Comparison of ENCODE assay signal across 24 mouse cellular contexts in genomic region chr6:91858339-91858738, GRCm38 (mm10). TPM values are rescaled to one million over a fixed set of nuclear protein-coding genes. Genes with fewer than 3 reads are reported as not detected.
A peak's percentile ranks its signal among the peaks of the same experiment; 100 is the strongest.
DNase-seq lines count a peak whose midpoint lies in the region; ATAC-seq and TF ChIP-seq lines count a peak whose summit lies in the region.
"Had no signal": no experiment of that assay in that cellular context is flagged by ENCODE, and none has a peak within 500 bp of the region (broad histone marks: within the 10 kb centered on the region; RNA-seq: fewer than 3 reads in every experiment).

No protein-coding gene starts in this region.

- H3K27ac ChIP-seq in gastrocnemius, adult 2 months = no peak overlapping the region
- H3K27ac ChIP-seq in CH12.LX (ENCODE audit: insufficient read depth, low read depth) = no peak overlapping the region
- no peak overlapping the region for H3K27ac ChIP-seq in midbrain, embryonic 10.5 days (replicated peaks)

- no peaks in the 10 kb centered on the region for H3K36me3 ChIP-seq in CH12.LX (replicated peaks in 1 of 2; ENCODE audit: control insufficient read depth in 1 of 2, insufficient read depth in 1 of 2, low read length in 1 of 2)
- no peaks in the 10 kb centered on the region for H3K36me3 ChIP-seq in myocyte (ENCODE audit: control insufficient read depth, insufficient read depth)
- no peaks in the 10 kb centered on the region for H3K36me3 ChIP-seq in midbrain, embryonic 10.5 days
- H3K36me3 ChIP-seq: G1E had no signal

- TF ChIP-seq EP300 in CH12.LX (IDR thresholded peaks at IDR 0.05; ENCODE audit: low read length) = no peak; the same call in 1 of the 2 replicates

- ATAC-seq in inflammation-experienced regulatory T-cells, adult 6 months = no peak
- ATAC-seq: activated CD4-positive, CD25-positive, alpha-beta regulatory T cell, adult 4 months; CD4-positive, CD25-positive, alpha-beta regulatory T cell, adult 4 months; Patski had no signal

- DNase-seq in gastrocnemius, adult 2 months = no peak
- no peak for DNase-seq in gastrocnemius, adult 8-10 months (ENCODE audit: low spot score in 2 of 2)
- DNase-seq in CH12.LX (ENCODE audit: extremely low read depth) (peak; percentile 66), NIH3T3 (ENCODE audit: low read depth) (peak; percentile 32)
- DNase-seq in cerebellum, postnatal 25 days = no peak
- no peak for DNase-seq in midbrain, embryonic 10.5 days (ENCODE audit: low spot score)
- DNase-seq: adrenal gland, adult 2 months; adrenal gland, adult 8-10 months; adrenal gland, postnatal 10 days; adrenal gland, postnatal 14 days; adrenal gland, postnatal 25 days; adrenal gland, postnatal 36 days; B cell, adult 2 months; cerebellum, adult 11 months; cerebellum, adult 11-12 months; cerebellum, adult 18-20 months; cerebellum, adult 2 months had no signal

- WGBS in midbrain, embryonic 10.5 days = 71% methylated on average over 5 of the region's 5 CpGs

- H3K9ac ChIP-seq in CH12.LX (ENCODE audit: insufficient read depth, low read depth) = peak overlapping the region; percentile 49

- dilution Hi-C loops in CH12.LX (cut with MboI; ENCODE audit: extremely low pct_ligation_motif_present, extremely low pct_unique_long_range_greater_than_20kb, low sequenced_read_pairs) = no loop called here

- peaks cover 2% of the 10 kb centered on the region for H3K9me3 ChIP-seq in CH12.LX (replicated peaks; ENCODE audit: low read length)
- no peaks in the 10 kb centered on the region for H3K9me3 ChIP-seq in midbrain, embryonic 10.5 days (replicated peaks)
- H3K9me3 ChIP-seq: G1E had no signal

- TF ChIP-seq RAD21 in CH12.LX (IDR thresholded peaks at IDR 0.05; ENCODE audit: low read depth, low read length) = no peak

- TF ChIP-seq CTCF in gastrocnemius, adult 2 months (IDR thresholded peaks at IDR 0.05) = no peak
- no peak for TF ChIP-seq CTCF in CH12.LX (conservative IDR thresholded peaks at IDR 0.05 in 1 of 2, IDR thresholded peaks at IDR 0.05 in 1 of 2; ENCODE audit: low read depth in 2 of 2, low read length in 2 of 2)

- H3K79me2 ChIP-seq in CH12.LX (replicated peaks; ENCODE audit: control insufficient read depth, extremely low read depth, insufficient read depth, poor library complexity, severe bottlenecking) (no peaks in the 10 kb centered on the region), myocyte (ENCODE audit: control insufficient read depth, insufficient read depth) (no peaks in the 10 kb centered on the region)

- peaks cover 69% of the 10 kb centered on the region for H3K27me3 ChIP-seq in CH12.LX (replicated peaks)
- peaks cover 25% of the 10 kb centered on the region for H3K27me3 ChIP-seq in myocyte (ENCODE audit: control insufficient read depth, insufficient read depth, insufficient read length)
- 0 out of 2 replicates have a peak, but pooled peaks cover 10% of the 10 kb centered on the region for H3K27me3 ChIP-seq in midbrain, embryonic 10.5 days (ENCODE audit: low read depth, poor library complexity, severe bottlenecking)

- peak overlapping the region; percentile 37 for H3K4me3 ChIP-seq in gastrocnemius, adult 2 months
- H3K4me3 ChIP-seq in CH12.LX (replicated peaks in 1 of 3; ENCODE audit: low read depth in 2 of 3, low read length in 2 of 3, poor library complexity in 1 of 3) = peak overlapping the region in 1 of 3 experiments; percentile 26
- H3K4me3 ChIP-seq in myocyte = no peak overlapping the region
- H3K4me3 ChIP-seq in midbrain, embryonic 10.5 days = no peak overlapping the region

- in situ Hi-C loops in CH12.LX (cut with MboI; ENCODE audit: low pct_ligation_motif_present, low pct_unique_long_range_greater_than_20kb, low sequenced_read_pairs) = loop anchor here (10.0 kb wide), 1 partner anchor 74 kb away; no protein-coding TSS in a partner anchor

- no peak for TF ChIP-seq POLR2A in CH12.LX (IDR thresholded peaks at IDR 0.05; ENCODE audit: low read depth, low read length)
- no peak for TF ChIP-seq POLR2A in myocyte (IDR thresholded peaks at IDR 0.05; ENCODE audit: insufficient read length, low read depth)

- H3ac ChIP-seq in myocyte (ENCODE audit: control insufficient read depth, insufficient read length) = no peak overlapping the region

- H3K4me1 ChIP-seq in CH12.LX (ENCODE audit: control insufficient read depth in 1 of 2, insufficient read depth in 2 of 2) = peaks cover 10 to 19% of the 10 kb centered on the region in 2 experiments
- H3K4me1 ChIP-seq in midbrain, embryonic 10.5 days = no peaks in the 10 kb centered on the region

- intact Hi-C loops in gastrocnemius, adult 2 months (cut with DNase I) = no loop called here

- H3K4me2 ChIP-seq in CH12.LX (ENCODE audit: insufficient read depth, low read depth, poor library complexity, severe bottlenecking) (peak overlapping the region; percentile 90), myocyte (ENCODE audit: low read depth) (peak overlapping the region; percentile 39)

TF ChIP-seq in CH12.LX, 34 proteins besides CTCF, POLR2A, EP300 and RAD21:
- TF ChIP-seq MAZ (IDR thresholded peaks at IDR 0.05; ENCODE audit: low read depth, low read length) (0 out of 2 replicates have a peak, but pooled peaks have one; percentile 41), NRF1 (IDR thresholded peaks at IDR 0.05; ENCODE audit: low read depth, low read length) (no peak), ETS1 (conservative IDR thresholded peaks at IDR 0.05; ENCODE audit: low read depth, low read length) (peak; percentile 82), TBP (conservative IDR thresholded peaks at IDR 0.05; ENCODE audit: low read depth, low read length) (peak; percentile 42; the same call in 1 of the 2 replicates), USF2 (conservative IDR thresholded peaks at IDR 0.05; ENCODE audit: low read depth, low read length) (no peak), MEF2A (IDR thresholded peaks at IDR 0.05; ENCODE audit: borderline replicate concordance, low read depth, low read length) (peak; percentile 77; the same call in 1 of the 2 replicates), IRF4 (IDR thresholded peaks at IDR 0.05; ENCODE audit: low read depth, low read length) (peak; percentile 56; the same call in 1 of the 2 replicates), MXI1 (IDR thresholded peaks at IDR 0.05; ENCODE audit: low read depth, low read length) (no peak), ELF1 (IDR thresholded peaks at IDR 0.05; ENCODE audit: low read depth, low read length) (0 out of 2 replicates have a peak, but pooled peaks have one; percentile 48), BHLHE40 (IDR thresholded peaks at IDR 0.05; ENCODE audit: low read depth, low read length) (peak; percentile 31; the same call in 1 of the 2 replicates), TCF12 (IDR thresholded peaks at IDR 0.05; ENCODE audit: low read depth, low read length) (peak; percentile 39; the same call in 1 of the 2 replicates)
TF ChIP-seq in CH12.LX: peak in this region for 8.

TF ChIP-seq in myocyte, 11 proteins besides CTCF, POLR2A, EP300 and RAD21:
- TF ChIP-seq TCF12 (IDR thresholded peaks at IDR 0.05; ENCODE audit: insufficient read depth, poor library complexity, severe bottlenecking) (no peak), MAX (IDR thresholded peaks at IDR 0.05; ENCODE audit: low read depth) (no peak), SRF (IDR thresholded peaks at IDR 0.05; ENCODE audit: control insufficient read depth, insufficient read length, low read depth) (no peak), E2F4 (IDR thresholded peaks at IDR 0.05; ENCODE audit: insufficient read depth) (no peak), MYOD1 (IDR thresholded peaks at IDR 0.05; ENCODE audit: control insufficient read depth in 1 of 3, insufficient read length in 2 of 3, low read depth in 2 of 3) (no peak), TCF3 (IDR thresholded peaks at IDR 0.05; ENCODE audit: insufficient read length, low read depth) (no peak), USF1 (IDR thresholded peaks at IDR 0.05; ENCODE audit: low read depth) (no peak), MYOG (IDR thresholded peaks at IDR 0.05; ENCODE audit: control insufficient read depth in 1 of 3, insufficient read depth in 1 of 3, insufficient read length in 2 of 3, low read depth in 2 of 3) (no peak), CEBPB (IDR thresholded peaks at IDR 0.05; ENCODE audit: insufficient read depth, poor library complexity, severe bottlenecking) (no peak), REST (IDR thresholded peaks at IDR 0.05; ENCODE audit: insufficient read depth, insufficient read length) (no peak), POLR2AphosphoS2 (IDR thresholded peaks at IDR 0.05; ENCODE audit: insufficient read length, low read depth) (no peak)

RNA-seq across cellular contexts. Expression of gene Ccdc174, which starts 19.5 kb away (rescaled TPM):
- total RNA-seq in gastrocnemius, adult 2 months (2021) = 10 to 100 TPM; 10.1 to 11.6 TPM
- 10 to 100 TPM in 1 of 4 experiments, 1 to 10 TPM in 3; 6.8 to 10.9 (median 8.7) TPM for total RNA-seq in gastrocnemius, adult 8-10 months (2022)
- total RNA-seq in CH12.LX (2012; rRNA removed) = 13.7 and 13.9 TPM in 2 replicates
- 18.8 and 22.3 TPM in 2 replicates for total RNA-seq in CH12.LX (2014; rRNA removed)
- polyA plus RNA-seq in CH12.LX (2012; ENCODE audit: insufficient read length, low read depth) = 23.5 and 29.9 TPM in 2 replicates
- polyA plus RNA-seq in myocyte (2012; fragmentation: generic; extraction: Trizol) = 6.5 TPM
- polyA plus RNA-seq in inflammation-experienced regulatory T-cells, adult 6 months (2017; shearing (Covaris generic)) = 10 to 100 TPM; 49.5 to 54.7 (median 50.6) TPM
- polyA plus RNA-seq in midbrain, embryonic 10.5 days (2016; fragmentation: Nextera tagmentation; extraction: Ambion mirVana) = 36.0 and 37.5 TPM in 2 replicates

RNA-seq across cellular contexts. Expression of gene Grip2, which starts 31.3 kb away (rescaled TPM):
- 1 to 10 TPM; 4.5 to 5.2 TPM for total RNA-seq in gastrocnemius, adult 2 months (2021)
- total RNA-seq in gastrocnemius, adult 8-10 months (2022) = 1 to 10 TPM in 3 of 4 experiments, under 1 TPM in 1; 0.92 to 2.8 (median 2.2) TPM
- total RNA-seq in CH12.LX (2012; rRNA removed) (0.04 TPM in 1 of 2 replicates, not detected in the other), CH12.LX (2014; rRNA removed) (not detected in 2 replicates)
- polyA plus RNA-seq in CH12.LX (2012; ENCODE audit: insufficient read length, low read depth) (0.04 and 0.07 TPM in 2 replicates), myocyte (2012; fragmentation: generic; extraction: Trizol) (1.9 TPM)
- under 1 TPM; 0.06 to 0.41 (median 0.21) TPM for polyA plus RNA-seq in inflammation-experienced regulatory T-cells, adult 6 months (2017; shearing (Covaris generic))
- 0.28 and 0.70 TPM in 2 replicates for polyA plus RNA-seq in midbrain, embryonic 10.5 days (2016; fragmentation: Nextera tagmentation; extraction: Ambion mirVana)
- total RNA-seq: MEL had no signal
- polyA plus RNA-seq: G1E had no signal

RNA-seq across cellular contexts. Expression of gene 4930590J08Rik, which starts 44.3 kb away (rescaled TPM):
- 1 to 10 TPM; 1.6 to 2.9 TPM for total RNA-seq in gastrocnemius, adult 2 months (2021)
- 1 to 10 TPM in 3 of 4 experiments, under 1 TPM in 1; 0.92 to 2.6 (median 2.0) TPM for total RNA-seq in gastrocnemius, adult 8-10 months (2022)
- total RNA-seq in CH12.LX (2012; rRNA removed) (0.34 and 0.42 TPM in 2 replicates), CH12.LX (2014; rRNA removed) (0.30 TPM in 2 replicates)
- polyA plus RNA-seq in CH12.LX (2012; ENCODE audit: insufficient read length, low read depth) (0.68 and 0.69 TPM in 2 replicates), myocyte (2012; fragmentation: generic; extraction: Trizol) (0.32 TPM)
- under 1 TPM; 0.40 to 0.59 (median 0.59) TPM for polyA plus RNA-seq in inflammation-experienced regulatory T-cells, adult 6 months (2017; shearing (Covaris generic))
- 0.34 and 0.41 TPM in 2 replicates for polyA plus RNA-seq in midbrain, embryonic 10.5 days (2016; fragmentation: Nextera tagmentation; extraction: Ambion mirVana)

Comparison
In these comparisons a context has a peak if more than half of its experiments do, and no peak if none do; other contexts are left out.
1. DNase-seq: peak in CH12.LX (single experiment) and NIH3T3 (single experiment); none in gastrocnemius, adult 2 months (single experiment), gastrocnemius, adult 8-10 months (0 of 2), cerebellum, postnatal 25 days (0 of 2) and midbrain, embryonic 10.5 days (single experiment).